Mouse (Mus musculus): ENCODE data around the gene Gm12216.

DNA sequence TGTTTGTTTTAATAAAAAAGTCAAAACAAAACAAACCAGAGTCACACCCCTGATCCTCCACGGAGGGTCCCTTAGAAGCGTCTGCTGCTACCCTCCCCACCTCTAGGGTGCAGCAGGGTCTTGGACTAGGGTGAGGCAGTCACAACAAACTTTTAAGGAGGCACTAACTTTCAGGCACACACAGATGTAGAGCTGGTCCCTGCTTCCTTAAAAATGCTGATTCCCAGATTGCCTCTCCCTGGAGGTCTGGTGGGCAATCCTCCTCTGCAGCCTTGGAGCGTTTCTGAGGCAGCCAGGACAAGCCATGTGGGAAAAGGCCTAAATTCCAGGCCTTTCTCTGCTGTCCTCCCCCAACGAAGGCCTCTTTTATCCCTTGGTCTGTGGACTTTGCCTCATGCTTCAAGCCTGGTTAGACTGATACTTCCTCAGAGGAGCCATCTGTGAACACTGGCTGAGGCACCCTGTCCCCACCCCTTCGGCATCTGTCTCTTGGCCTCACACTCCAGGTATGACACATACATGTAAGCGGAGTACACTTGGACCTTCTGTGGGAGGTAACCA lies 100.2 kb downstream of the Gm12216 start:
- TF ChIP-seq CTCF (IDR thresholded peaks at IDR 0.05) (peak; percentile 70), POLR2A (IDR thresholded peaks at IDR 0.05; ENCODE audit: insufficient read depth, low read depth, low read length) (no peak), EP300 (IDR thresholded peaks at IDR 0.05; ENCODE audit: insufficient read depth, low read depth, low read length) (0 out of 2 replicates have a peak, but pooled peaks have one; percentile 64)
